Mouse (Mus musculus): ENCODE data around the gene Tet3. TPM values are rescaled to one million over a fixed set of nuclear protein-coding genes. Genes with fewer than 3 reads are reported as not detected.

The Tet3 gene
- polyA plus RNA-seq, 1 experiment from 2014 or later: 30.5 TPM

DNA sequence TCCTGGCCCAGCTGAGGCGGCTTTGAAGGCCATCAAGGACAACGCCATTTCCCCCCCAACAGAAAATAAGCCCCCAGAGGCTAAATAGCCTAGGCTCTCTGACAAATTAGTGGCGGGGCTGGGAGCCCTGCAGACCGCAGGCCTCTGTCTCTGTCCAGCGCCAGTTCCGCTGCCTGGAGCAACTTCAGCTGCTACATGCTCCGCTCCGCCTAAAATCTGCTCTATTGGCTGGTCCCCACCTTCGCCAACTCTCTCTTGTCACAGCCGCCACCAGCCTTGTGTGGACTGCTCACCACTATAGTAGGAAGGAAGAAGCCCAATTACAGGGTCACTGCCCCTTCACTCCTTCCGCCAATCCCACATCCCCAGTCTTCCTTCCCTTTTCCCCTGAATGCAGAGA lies 5.2 kb downstream of the Tet3 start:
- TF ChIP-seq EP300 (IDR thresholded peaks at IDR 0.05): no peak
- TF ChIP-seq CTCF (IDR thresholded peaks at IDR 0.05): no peak
- no peak overlapping the region; the same call in 1 of the 2 replicates for H3K4me3 ChIP-seq (ENCODE audit: low read depth, low read length)
- WGBS: 17% methylated on average over 11 of the region's 11 CpGs
- ATAC-seq (no peak), DNase-seq (ENCODE audit: low spot score) (peak; percentile 39)
- H3K27me3 ChIP-seq (replicated peaks; ENCODE audit: insufficient read depth, low read length): no peaks in the 10 kb centered on the region
- peaks cover 52% of the 10 kb centered on the region for H3K4me1 ChIP-seq (ENCODE audit: insufficient read depth, low read depth, low read length)
- no peaks in the 10 kb centered on the region for H3K9me3 ChIP-seq (ENCODE audit: low read length)
- no peak overlapping the region for H3K27ac ChIP-seq (ENCODE audit: low read length)
- no peak overlapping the region for H3K9ac ChIP-seq (replicated peaks; ENCODE audit: low read depth)
- H3K4me2 ChIP-seq (replicated peaks; ENCODE audit: low read depth, low read length): peak overlapping the region; percentile 37
- no peaks in the 10 kb centered on the region for H3K36me3 ChIP-seq (ENCODE audit: insufficient read depth, low read length)

DNA sequence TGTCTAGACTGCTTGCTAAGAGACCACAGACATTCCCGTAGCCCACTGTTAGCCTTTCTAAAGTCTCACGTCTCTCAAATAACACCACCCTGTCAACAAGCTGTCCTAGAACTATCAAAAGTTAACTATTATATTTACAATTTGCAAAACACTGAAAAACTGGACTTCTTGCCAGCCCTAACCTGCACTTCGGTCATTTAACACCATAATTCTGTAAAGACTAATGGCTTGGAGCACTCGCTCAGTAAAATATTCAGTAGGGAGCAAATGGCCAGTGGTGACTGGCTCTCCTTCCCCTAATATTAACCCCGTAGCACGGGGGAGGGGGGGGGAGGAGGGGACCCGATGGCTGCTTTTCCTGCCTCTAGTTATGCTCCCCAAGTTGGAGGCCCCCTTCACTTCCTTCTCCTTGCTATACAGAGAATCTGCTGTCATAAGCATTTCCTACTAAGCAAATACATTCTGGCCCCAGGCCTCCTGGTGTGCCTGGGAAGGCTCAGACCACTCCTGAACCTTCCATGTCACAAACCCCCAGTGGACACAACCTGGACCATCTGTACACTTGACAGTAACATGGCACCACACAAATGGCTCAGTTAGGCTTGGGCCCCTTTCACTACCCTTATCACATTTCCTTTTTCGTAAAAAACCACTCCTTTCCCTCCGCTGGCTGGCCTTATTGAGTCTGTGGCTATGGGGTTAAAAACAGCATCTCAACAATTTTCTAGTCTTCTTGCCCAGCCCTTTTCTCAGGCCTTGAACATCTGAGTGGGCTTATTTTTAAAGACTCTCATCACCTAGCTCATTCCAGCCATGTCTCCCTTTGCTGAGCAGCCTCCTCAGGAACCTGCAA lies 8.2 kb downstream of the Tet3 start:
- H3K36me3 ChIP-seq (ENCODE audit: insufficient read depth, low read length): no peaks in the 10 kb centered on the region
- H3K9me3 ChIP-seq (ENCODE audit: low read length): no peaks in the 10 kb centered on the region
- H3K4me2 ChIP-seq (replicated peaks; ENCODE audit: low read depth, low read length): no peak overlapping the region
- H3K9ac ChIP-seq (replicated peaks; ENCODE audit: low read depth): no peak overlapping the region
- WGBS: 45% methylated on average over 8 of the region's 9 CpGs
- no peaks in the 10 kb centered on the region for H3K27me3 ChIP-seq (replicated peaks; ENCODE audit: insufficient read depth, low read length)
- peaks cover 50% of the 10 kb centered on the region for H3K4me1 ChIP-seq (ENCODE audit: insufficient read depth, low read depth, low read length)
- H3K27ac ChIP-seq (ENCODE audit: low read length): no peak overlapping the region
- TF ChIP-seq EP300 (IDR thresholded peaks at IDR 0.05): no peak
- no peak for TF ChIP-seq CTCF (IDR thresholded peaks at IDR 0.05)
- DNase-seq (ENCODE audit: low spot score): no peak
- no peak for ATAC-seq
- H3K4me3 ChIP-seq (ENCODE audit: low read depth, low read length): no peak overlapping the region

DNA sequence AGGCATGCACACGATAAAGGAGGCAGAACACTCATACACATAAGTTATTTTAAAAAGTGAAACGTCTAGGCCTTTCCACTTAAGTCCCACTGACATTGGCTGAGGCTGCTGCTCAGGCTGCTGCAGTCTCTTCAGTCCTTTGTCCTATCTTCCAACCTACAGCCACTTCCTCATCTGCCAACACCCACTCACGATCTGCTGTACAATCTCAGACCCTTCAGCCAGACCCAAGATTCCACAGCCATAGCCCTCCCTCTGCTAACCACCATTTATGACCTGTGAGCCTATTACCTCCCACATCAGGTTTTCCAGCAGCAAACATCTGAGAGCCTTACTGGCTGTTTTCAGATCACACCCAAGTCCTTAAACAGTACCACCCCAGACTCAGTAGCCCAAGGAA lies 9.4 kb downstream of the Tet3 start:
- DNase-seq (ENCODE audit: low spot score): no peak
- peaks cover 46% of the 10 kb centered on the region for H3K4me1 ChIP-seq (ENCODE audit: insufficient read depth, low read depth, low read length)
- no peak for ATAC-seq
- TF ChIP-seq CTCF (IDR thresholded peaks at IDR 0.05) (no peak), EP300 (IDR thresholded peaks at IDR 0.05) (no peak)
- H3K27me3 ChIP-seq (replicated peaks; ENCODE audit: insufficient read depth, low read length): no peaks in the 10 kb centered on the region
- no peak overlapping the region for H3K9ac ChIP-seq (replicated peaks; ENCODE audit: low read depth)
- no peak overlapping the region for H3K4me3 ChIP-seq (ENCODE audit: low read depth, low read length)
- H3K9me3 ChIP-seq (ENCODE audit: low read length): no peaks in the 10 kb centered on the region
- H3K4me2 ChIP-seq (replicated peaks; ENCODE audit: low read depth, low read length): no peak overlapping the region
- H3K27ac ChIP-seq (ENCODE audit: low read length): 0 out of 2 replicates have a peak overlapping the region, but pooled peaks have one; percentile 20
- 7% methylated on average over 3 of the region's 3 CpGs for WGBS
- H3K36me3 ChIP-seq (ENCODE audit: insufficient read depth, low read length): 0 out of 2 replicates have a peak, but pooled peaks cover 3% of the 10 kb centered on the region

DNA sequence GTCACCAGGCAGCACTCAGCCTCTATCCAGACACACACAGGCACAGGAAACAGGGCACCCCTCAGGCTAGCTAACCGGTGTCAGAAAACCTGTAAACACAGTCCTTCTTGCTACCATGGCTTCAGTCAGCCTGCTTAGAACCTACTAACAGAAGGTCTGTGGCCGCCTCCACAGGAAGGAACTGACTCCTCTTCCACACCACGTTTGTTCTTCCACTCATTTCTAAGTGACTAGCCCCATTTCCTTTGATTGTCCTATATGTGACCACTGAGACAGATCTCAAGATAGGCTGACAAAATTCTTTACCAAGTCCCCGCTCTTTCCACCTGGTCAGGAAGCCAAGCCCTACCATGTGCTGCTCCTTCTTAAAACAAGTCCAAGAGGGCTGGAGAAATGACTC lies 10.0 kb downstream of the Tet3 start:
- no peak overlapping the region for H3K4me2 ChIP-seq (replicated peaks; ENCODE audit: low read depth, low read length)
- peak; percentile 17; the same call in 1 of the 2 replicates for ATAC-seq
- 45% methylated on average over 4 of the region's 4 CpGs for WGBS
- peaks cover 46% of the 10 kb centered on the region for H3K4me1 ChIP-seq (ENCODE audit: insufficient read depth, low read depth, low read length)
- no peak overlapping the region for H3K9ac ChIP-seq (replicated peaks; ENCODE audit: low read depth)
- no peak overlapping the region for H3K4me3 ChIP-seq (ENCODE audit: low read depth, low read length)
- no peak for DNase-seq (ENCODE audit: low spot score)
- H3K27me3 ChIP-seq (replicated peaks; ENCODE audit: insufficient read depth, low read length): no peaks in the 10 kb centered on the region
- 0 out of 2 replicates have a peak, but pooled peaks cover 3% of the 10 kb centered on the region for H3K36me3 ChIP-seq (ENCODE audit: insufficient read depth, low read length)
- 0 out of 2 replicates have a peak overlapping the region, but pooled peaks have one; percentile 20 for H3K27ac ChIP-seq (ENCODE audit: low read length)
- H3K9me3 ChIP-seq (ENCODE audit: low read length): no peaks in the 10 kb centered on the region
- TF ChIP-seq CTCF (IDR thresholded peaks at IDR 0.05) (no peak), EP300 (IDR thresholded peaks at IDR 0.05) (no peak)

DNA sequence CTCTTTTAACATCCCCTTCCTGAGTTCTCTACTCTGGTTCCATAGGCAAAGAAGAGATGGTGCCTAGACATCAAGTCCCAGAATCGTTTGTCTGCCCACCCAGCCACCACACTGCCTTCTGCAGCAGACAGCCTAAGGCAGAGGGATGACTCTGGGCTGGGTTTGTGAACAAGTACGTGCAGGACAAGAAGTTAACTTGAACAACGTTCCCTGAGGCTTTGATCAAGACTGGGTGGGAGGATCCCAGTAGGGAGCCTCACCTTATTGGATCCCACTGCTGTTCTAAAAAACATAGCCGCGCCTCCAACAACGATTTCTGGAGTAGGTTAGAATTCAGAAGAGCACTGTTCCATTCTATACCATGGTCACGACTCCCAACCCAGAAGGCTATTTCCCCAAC lies 11.9 kb downstream of the Tet3 start:
- WGBS: 67% methylated on average over 7 of the region's 7 CpGs
- H3K36me3 ChIP-seq (ENCODE audit: insufficient read depth, low read length): 0 out of 2 replicates have a peak, but pooled peaks cover 3% of the 10 kb centered on the region
- TF ChIP-seq CTCF (IDR thresholded peaks at IDR 0.05) (no peak), EP300 (IDR thresholded peaks at IDR 0.05) (no peak)
- no peak overlapping the region for H3K9ac ChIP-seq (replicated peaks; ENCODE audit: low read depth)
- H3K4me2 ChIP-seq (replicated peaks; ENCODE audit: low read depth, low read length): no peak overlapping the region
- H3K9me3 ChIP-seq (ENCODE audit: low read length): no peaks in the 10 kb centered on the region
- DNase-seq (ENCODE audit: low spot score) (no peak), ATAC-seq (no peak)
- H3K27ac ChIP-seq (ENCODE audit: low read length): no peak overlapping the region
- H3K4me1 ChIP-seq (ENCODE audit: insufficient read depth, low read depth, low read length): peaks cover 52% of the 10 kb centered on the region
- no peaks in the 10 kb centered on the region for H3K27me3 ChIP-seq (replicated peaks; ENCODE audit: insufficient read depth, low read length)
- H3K4me3 ChIP-seq (ENCODE audit: low read depth, low read length): no peak overlapping the region

DNA sequence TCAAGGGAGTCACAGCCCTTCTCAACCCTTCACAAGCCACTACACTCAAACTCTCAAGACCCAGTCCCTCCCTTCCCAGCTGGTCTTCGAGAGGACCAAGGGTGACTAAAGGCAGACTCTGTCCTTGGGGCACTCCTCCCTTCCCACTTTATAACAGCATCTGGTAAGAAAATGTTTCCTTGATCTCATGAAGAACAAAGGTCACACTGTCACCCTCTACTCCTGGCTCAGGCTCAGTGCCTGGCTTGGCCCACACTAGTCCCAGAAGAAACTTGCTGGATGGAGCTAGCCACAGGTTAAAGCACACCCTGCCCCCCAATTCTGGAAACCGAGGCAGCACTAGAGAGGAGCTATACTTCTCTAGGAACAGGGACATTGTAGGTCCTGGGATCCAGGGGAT lies 13.1 kb downstream of the Tet3 start:
- H3K4me2 ChIP-seq (replicated peaks; ENCODE audit: low read depth, low read length): no peak overlapping the region
- H3K4me1 ChIP-seq (ENCODE audit: insufficient read depth, low read depth, low read length): peaks cover 46% of the 10 kb centered on the region
- H3K9me3 ChIP-seq (ENCODE audit: low read length): no peaks in the 10 kb centered on the region
- no peaks in the 10 kb centered on the region for H3K27me3 ChIP-seq (replicated peaks; ENCODE audit: insufficient read depth, low read length)
- H3K4me3 ChIP-seq (ENCODE audit: low read depth, low read length): no peak overlapping the region
- ATAC-seq (no peak), DNase-seq (ENCODE audit: low spot score) (no peak)
- 72% methylated on average over 2 of the region's 2 CpGs for WGBS
- H3K27ac ChIP-seq (ENCODE audit: low read length): no peak overlapping the region
- H3K9ac ChIP-seq (replicated peaks; ENCODE audit: low read depth): no peak overlapping the region
- TF ChIP-seq CTCF (IDR thresholded peaks at IDR 0.05) (no peak), EP300 (IDR thresholded peaks at IDR 0.05) (no peak)
- H3K36me3 ChIP-seq (ENCODE audit: insufficient read depth, low read length): 0 out of 2 replicates have a peak, but pooled peaks cover 3% of the 10 kb centered on the region
